Mouse (Mus musculus): ENCODE data around the gene Ltc4s.

Ltc4s gene

DNA sequence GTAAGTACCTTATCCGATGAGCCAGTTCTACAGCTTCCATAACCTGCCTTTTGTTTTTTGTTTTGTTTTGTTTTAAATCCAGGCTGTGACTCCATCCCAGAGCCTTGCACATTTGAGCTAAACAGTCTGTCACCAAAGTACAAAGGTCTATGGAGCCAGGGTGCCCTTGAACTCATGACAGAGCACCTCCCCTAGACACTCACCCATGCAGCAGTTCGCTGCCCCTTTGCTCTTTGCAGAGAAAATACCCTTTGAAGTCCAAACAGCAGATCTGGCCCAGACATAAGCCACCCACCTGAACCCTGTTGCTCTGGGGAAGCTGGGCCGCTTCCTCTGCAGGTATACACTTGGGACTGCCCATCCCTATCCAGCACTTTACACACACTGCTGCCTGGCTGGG lies 36.8 kb downstream of the Ltc4s start:
- no peak for DNase-seq (ENCODE audit: low read depth in 1 of 2, low spot score in 2 of 2)

DNA sequence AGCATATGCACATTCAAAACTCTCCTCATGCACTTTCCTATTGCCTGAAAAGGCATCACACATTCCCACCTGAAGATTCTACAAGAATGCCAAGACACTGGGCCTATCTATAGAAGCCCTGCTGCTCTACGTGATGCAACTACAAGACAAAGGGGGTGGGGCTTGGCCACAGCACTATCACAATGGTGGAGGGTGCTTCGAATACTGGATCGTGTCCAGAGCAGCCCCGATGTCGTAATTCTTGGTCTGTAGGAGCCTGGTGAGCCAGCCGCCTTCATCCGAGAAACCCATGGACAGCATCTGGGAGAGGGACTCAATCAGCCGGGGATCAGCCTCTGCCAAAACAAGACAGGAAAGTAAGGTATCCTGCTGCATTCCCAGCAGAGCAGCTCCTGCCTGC lies 37.8 kb downstream of the Ltc4s start:
- DNase-seq (ENCODE audit: low read depth in 1 of 2, low spot score in 2 of 2): no peak

- DNase-seq (ENCODE audit: low read depth in 1 of 2, low spot score in 2 of 2): no peak
Measured at GRCm38 (mm10) chr11:50198916-50199315, 39.5 kb downstream of the Ltc4s start.

- no peak for DNase-seq (ENCODE audit: low read depth in 1 of 2, low spot score in 2 of 2)
Measured at GRCm38 (mm10) chr11:50198219-50198846, 40.1 kb downstream of the Ltc4s start.

DNA sequence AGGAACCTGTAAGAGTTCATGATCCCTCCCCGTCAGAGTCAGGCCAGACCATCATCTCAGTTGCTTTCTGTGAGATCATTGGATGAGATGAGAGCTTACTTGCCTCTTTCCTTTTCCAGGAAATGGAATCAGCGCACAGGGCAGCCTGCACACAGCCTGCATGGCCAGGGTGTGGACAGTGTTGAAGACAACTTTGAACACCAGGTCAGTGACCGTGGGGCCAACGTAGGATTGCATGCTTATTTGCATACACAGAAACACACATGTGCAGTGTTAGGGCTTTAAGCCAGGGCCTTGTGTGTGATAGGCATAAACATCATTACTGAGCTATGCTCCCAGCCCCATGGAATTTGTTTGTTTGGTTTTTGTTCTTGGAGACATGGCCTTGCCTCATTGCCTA lies 40.9 kb downstream of the Ltc4s start:
- no peak for DNase-seq (ENCODE audit: low read depth in 1 of 2, low spot score in 2 of 2)

DNA sequence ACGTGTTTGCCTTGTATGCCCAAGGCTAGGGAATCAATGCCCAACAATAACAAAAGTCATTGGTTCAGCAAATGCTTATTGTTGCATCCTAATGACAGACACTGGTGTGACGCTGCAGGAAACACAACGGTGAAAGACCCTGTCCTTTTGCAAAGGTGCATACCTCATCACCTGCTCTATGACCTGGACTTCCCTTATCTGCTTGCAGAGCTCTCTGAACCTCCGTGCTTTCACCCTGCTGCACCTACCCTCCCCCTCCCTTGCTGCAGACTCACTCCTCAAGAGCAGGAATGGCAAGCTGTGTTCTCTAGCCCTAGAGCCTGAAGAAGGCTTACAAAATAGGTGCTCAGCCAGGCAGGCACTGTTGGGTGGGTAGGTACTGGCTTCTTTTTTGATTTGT lies 43.6 kb downstream of the Ltc4s start:
- no peak for DNase-seq (ENCODE audit: low read depth in 1 of 2, low spot score in 2 of 2)

- DNase-seq (ENCODE audit: low read depth in 1 of 2, low spot score in 2 of 2): no peak
Measured at GRCm38 (mm10) chr11:50194070-50194469, 44.3 kb downstream of the Ltc4s start.

DNA sequence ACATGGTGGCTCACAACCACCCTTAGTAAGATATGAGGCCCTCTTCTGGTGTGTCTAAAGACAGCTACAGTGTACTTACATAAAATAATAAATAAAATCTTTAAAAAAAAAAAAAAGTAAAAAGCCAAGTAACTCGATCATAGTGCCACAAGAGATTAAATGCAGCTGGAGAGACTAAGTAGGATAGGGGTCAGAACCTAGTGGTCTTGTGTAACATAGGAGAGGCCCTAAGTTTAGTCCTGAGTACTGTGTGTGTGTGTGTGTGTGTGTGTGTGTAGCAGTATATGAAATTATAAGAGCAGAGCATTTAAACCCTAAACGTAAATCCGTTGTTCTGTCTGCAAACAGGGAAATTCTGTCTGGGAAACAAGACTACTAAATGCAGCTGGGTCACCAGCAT lies 46.1 kb downstream of the Ltc4s start:
- no peak for DNase-seq (ENCODE audit: low read depth in 1 of 2, low spot score in 2 of 2)

DNA sequence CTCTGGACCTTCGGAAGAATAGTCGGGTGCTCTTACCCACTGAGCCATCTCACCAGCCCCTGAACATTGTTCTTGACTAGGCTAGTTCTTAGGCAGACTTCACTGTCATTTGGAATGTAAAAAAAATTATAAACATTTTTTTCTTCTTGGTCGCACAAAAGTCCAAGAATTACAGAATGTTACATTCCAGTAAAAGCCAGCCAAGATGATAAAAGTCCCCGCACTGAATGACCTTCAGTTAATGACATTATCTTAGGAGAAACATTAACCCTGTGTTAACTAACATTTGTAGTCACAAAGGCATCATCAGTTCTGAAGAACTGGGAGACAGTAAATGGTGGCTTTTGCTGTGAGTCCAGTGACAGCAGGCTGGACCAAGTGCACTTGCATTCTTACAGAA lies 48.1 kb downstream of the Ltc4s start:
- no peak for DNase-seq (ENCODE audit: low read depth in 1 of 2, low spot score in 2 of 2)

DNA sequence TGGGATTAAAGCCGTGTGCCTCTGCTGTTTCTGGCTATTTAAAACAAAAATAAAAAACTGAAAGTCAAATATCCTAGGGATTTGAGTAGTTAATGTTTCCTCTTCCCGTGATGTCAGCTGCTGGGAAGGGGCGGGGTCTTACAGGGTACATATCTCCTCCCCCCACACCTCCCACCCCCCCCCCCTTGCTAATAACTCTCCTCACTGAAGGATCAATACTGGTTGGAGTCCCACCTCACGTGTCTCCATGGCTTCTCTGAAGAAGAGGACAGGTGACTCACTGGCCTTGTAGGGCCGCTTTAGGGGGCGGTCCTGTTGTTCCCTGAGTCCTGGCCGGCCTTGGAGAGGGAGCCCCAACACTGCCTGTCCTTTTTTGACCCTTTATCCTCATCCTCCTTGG lies 49.7 kb downstream of the Ltc4s start:
- no peak for DNase-seq (ENCODE audit: low read depth in 1 of 2, low spot score in 2 of 2)
